Mouse (Mus musculus) midbrain, embryonic 12.5 days (tissue): Measurements from ENCODE around the gene Echdc3. TPM values are rescaled to one million over a fixed set of nuclear protein-coding genes. Genes with fewer than 3 reads are reported as not detected.

Experiments
- ATAC-seq: fragments of 200-750 bp; cut with Nextera tagmentation; 2 replicates; pipeline ENCODE4 v1.8.0; 2017; ENCODE audit warnings: low read depth, moderate TSS enrichment, moderate library complexity; ENCODE audit not compliant: low FRiP score
- H3K27ac ChIP-seq: fragments of 300-500 bp; sonication (generic); replicated peaks from 2 replicates; pipeline ENCODE4 v1.5.1; 2016; ENCODE audit warnings: mild to moderate bottlenecking
- H3K27me3 ChIP-seq: fragments of 300-500 bp; sonication (generic); 2 replicates; pipeline ENCODE4 v1.6.1; 2016; ENCODE audit warnings: mild to moderate bottlenecking
- H3K36me3 ChIP-seq: fragments of 300-500 bp; sonication (generic); 2 replicates; pipeline ENCODE4 v1.6.1; 2016
- H3K4me1 ChIP-seq: fragments of 300-500 bp; sonication (generic); 2 replicates; pipeline ENCODE4 v1.6.1; 2016
- H3K4me2 ChIP-seq: fragments of 300-500 bp; sonication (generic); replicated peaks from 2 replicates; pipeline ENCODE4 v1.6.1; 2016; ENCODE audit warnings: mild to moderate bottlenecking, moderate library complexity
- H3K4me3 ChIP-seq: fragments of 300-500 bp; sonication (generic); 2 replicates; pipeline ENCODE4 v1.5.1; 2016; ENCODE audit warnings: mild to moderate bottlenecking
- H3K9ac ChIP-seq: fragments of 300-500 bp; sonication (generic); replicated peaks from 2 replicates; pipeline ENCODE4 v1.6.1; 2016; ENCODE audit warnings: mild to moderate bottlenecking, moderate library complexity
- H3K9me3 ChIP-seq: fragments of 300-500 bp; sonication (generic); 2 replicates; pipeline ENCODE4 v1.6.1; 2016; ENCODE audit warnings: mild to moderate bottlenecking
- WGBS: fragments of 180-500 bp; shearing (Covaris S2); methylation state at CpG from one replicate; pipeline ENCODE4 v1.1.7; 2016; 5-methylcytosine and 5-hydroxymethylcytosine counted together
- polyA plus RNA-seq: library from polyadenylated mRNA; unstranded; fragments of >200 nt; fragmentation: Nextera tagmentation; extraction: Ambion mirVana; gene quantifications from 2 replicates; pipeline ENCODE4 v1.2.1, GENCODE M21; 2016

Gene Echdc3
- polyA plus RNA-seq, 1 experiment from 2014 or later: 2.7 TPM

DNA sequence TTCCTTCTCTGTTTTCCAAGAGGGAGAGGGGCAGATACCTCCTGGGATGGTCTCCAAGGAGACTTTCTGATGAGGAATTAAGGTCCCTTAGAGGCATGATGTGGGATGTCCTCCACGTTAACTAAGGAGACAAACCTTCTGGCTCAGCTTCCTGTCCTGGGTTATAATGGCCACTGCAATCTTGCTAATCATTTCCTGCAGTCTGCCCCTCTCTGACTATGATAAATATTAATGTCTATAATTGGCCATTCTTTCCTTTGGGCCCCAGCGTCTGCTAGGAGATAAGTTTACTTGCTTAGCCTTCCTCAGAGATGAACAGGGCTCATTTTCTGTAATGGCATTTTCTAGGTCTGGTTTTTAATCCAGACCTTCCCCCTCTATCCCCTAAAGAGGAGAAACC lies 53.1 kb downstream of the Echdc3 start:
- 51% methylated on average over 2 of the region's 2 CpGs for WGBS
- Histone ChIP-seq H3K4me2 (no peak overlapping the region), H3K27me3 (no peaks in the 10 kb centered on the region), H3K9me3 (no peaks in the 10 kb centered on the region), H3K27ac (no peak overlapping the region), H3K9ac (no peak overlapping the region), H3K4me3 (no peak overlapping the region), H3K4me1 (no peaks in the 10 kb centered on the region), H3K36me3 (no peaks in the 10 kb centered on the region)
- no peak for ATAC-seq

DNA sequence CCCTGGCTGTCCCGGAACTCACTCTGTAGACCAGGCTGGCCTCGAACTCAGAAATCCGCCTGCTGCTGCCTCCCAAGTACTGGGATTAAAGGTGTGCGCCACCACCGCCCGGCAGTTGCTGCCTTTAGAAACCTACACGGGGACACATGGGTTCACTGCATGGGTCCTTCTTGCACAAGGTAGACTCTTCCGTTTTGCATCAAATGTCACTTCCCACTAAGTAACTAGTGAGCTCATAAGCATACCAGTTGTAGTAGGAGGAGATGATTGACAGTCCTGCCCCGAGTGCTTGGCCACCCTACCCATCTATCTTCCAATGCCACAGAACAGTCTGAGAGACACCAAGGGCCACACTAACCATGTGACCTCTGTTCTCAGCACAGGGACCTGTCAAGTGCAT lies 53.6 kb downstream of the Echdc3 start:
- ATAC-seq: no peak
- H3K36me3 ChIP-seq: no peaks in the 10 kb centered on the region
- H3K9me3 ChIP-seq: no peaks in the 10 kb centered on the region
- no peak overlapping the region for H3K4me3 ChIP-seq
- 89% methylated on average over 9 of the region's 9 CpGs for WGBS
- H3K27me3 ChIP-seq: no peaks in the 10 kb centered on the region
- no peak overlapping the region for H3K27ac ChIP-seq
- no peak overlapping the region for H3K9ac ChIP-seq
- no peaks in the 10 kb centered on the region for H3K4me1 ChIP-seq
- no peak overlapping the region for H3K4me2 ChIP-seq

DNA sequence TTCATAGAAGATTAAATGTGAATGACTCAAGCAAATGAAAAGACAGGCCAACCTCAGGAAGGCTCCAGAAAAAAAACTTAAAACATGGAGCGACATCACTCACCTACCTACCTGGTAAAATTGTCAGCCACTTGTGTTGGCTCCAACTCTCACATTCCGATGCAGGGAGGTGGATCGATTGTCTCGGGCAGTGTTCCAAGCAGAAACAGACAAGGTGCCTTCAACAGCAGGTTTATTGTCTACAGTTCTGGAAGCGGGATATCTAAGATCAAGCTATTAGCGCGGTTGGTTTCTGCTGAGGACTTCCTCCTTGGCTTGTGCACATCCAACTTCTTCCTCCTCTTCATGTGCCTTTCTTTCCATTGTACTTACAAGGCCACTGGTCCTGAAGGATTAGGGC lies 55.2 kb downstream of the Echdc3 start:
- Histone ChIP-seq H3K4me1 (no peaks in the 10 kb centered on the region), H3K27ac (no peak overlapping the region), H3K9me3 (no peaks in the 10 kb centered on the region), H3K36me3 (no peaks in the 10 kb centered on the region), H3K4me3 (no peak overlapping the region), H3K27me3 (no peaks in the 10 kb centered on the region), H3K4me2 (no peak overlapping the region), H3K9ac (no peak overlapping the region)
- no peak for ATAC-seq
- WGBS: 95% methylated on average over 7 of the region's 7 CpGs

DNA sequence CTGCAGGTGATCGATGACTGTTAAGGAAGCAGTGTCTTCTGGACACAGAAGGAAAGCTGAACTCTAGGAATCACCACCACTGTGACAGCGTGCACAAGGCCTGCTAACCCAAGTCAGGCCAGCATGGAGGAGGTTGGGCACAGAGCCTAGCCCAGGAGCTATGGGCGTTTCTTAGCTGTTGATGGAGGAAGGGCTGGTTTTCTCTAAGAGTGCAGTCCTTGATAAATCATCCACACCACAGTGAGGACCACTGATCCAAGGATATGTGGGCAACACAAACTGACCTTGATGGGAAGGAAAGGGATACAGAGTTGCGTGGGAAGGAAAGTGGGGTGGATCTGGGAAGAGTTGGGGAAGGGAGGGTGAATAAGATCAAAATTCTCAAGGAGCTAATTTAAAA lies 55.6 kb downstream of the Echdc3 start:
- WGBS: 87% methylated on average over 4 of the region's 4 CpGs
- H3K36me3 ChIP-seq: no peaks in the 10 kb centered on the region
- H3K4me2 ChIP-seq: no peak overlapping the region
- H3K4me1 ChIP-seq: no peaks in the 10 kb centered on the region
- H3K9ac ChIP-seq: no peak overlapping the region
- H3K27me3 ChIP-seq: no peaks in the 10 kb centered on the region
- no peak overlapping the region for H3K27ac ChIP-seq
- H3K9me3 ChIP-seq: no peaks in the 10 kb centered on the region
- no peak for ATAC-seq
- no peak overlapping the region for H3K4me3 ChIP-seq

DNA sequence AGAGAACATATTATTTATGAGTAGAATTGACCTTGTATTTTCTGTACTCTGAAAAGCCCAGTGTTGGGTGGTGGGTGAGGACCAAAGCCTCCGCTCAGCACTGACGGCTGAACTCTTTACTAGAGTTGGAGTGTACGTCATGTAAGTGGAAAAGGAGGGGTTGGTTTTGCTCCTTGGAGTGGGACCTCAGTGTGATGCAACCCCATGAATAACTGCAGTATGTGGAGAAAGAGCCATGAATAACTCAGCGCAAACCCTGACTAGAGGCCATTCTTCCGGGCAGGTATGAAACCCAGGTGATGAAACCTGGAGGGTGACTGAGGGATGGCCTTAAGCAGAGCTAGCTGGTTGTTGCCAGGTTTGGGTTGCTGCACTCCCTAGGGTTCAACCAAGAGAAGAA lies 63.0 kb downstream of the Echdc3 start:
- no peaks in the 10 kb centered on the region for H3K27me3 ChIP-seq
- H3K9me3 ChIP-seq: no peaks in the 10 kb centered on the region
- H3K4me1 ChIP-seq: no peaks in the 10 kb centered on the region
- no peak for ATAC-seq
- no peak overlapping the region for H3K27ac ChIP-seq
- H3K9ac ChIP-seq: no peak overlapping the region
- no peak overlapping the region for H3K4me3 ChIP-seq
- 95% methylated on average over 5 of the region's 5 CpGs for WGBS
- H3K4me2 ChIP-seq: no peak overlapping the region
- no peaks in the 10 kb centered on the region for H3K36me3 ChIP-seq

DNA sequence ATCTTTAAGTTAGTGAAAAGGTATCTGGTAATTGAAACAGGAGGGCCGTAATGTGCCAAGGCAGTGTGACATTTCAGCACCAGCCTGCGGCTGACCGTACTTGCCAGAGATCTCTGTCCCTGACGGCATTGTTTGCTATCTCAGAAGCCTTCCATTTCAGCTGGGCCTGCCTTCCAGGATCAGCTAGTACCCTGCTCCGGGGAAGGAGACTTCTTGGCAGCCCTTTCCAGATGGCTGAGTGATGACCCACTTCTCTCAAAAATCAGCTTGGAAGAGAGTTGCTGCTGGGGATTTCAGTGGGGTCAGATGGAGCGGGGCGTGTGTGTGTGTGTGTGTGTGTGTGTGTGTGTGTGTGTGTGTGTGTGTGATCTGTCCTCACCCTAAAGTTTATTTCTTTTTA lies 65.9 kb downstream of the Echdc3 start:
- Histone ChIP-seq H3K27me3 (no peaks in the 10 kb centered on the region), H3K4me3 (no peak overlapping the region), H3K27ac (no peak overlapping the region), H3K9me3 (no peaks in the 10 kb centered on the region), H3K36me3 (no peaks in the 10 kb centered on the region), H3K4me2 (no peak overlapping the region), H3K4me1 (no peaks in the 10 kb centered on the region), H3K9ac (no peak overlapping the region)
- WGBS: 88% methylated on average over 7 of the region's 7 CpGs
- no peak for ATAC-seq

DNA sequence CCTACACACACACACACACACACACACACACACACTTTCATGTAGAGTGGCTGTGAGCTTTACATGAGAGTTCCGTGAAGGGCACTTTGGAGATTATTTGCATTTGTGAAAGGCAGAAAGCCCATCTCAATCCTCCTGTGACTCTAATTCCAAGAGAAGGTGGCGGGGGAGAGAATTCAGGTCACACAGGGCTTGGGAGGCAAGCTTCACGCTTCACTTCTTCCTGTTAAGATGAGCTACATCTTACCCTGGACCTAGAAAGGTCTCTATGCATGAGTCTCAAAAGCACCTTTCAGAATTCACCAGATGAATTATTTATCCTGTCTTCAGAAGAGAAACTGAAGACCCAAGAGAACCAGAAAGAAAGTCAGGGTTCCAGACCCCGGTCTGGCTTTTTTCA lies 66.6 kb downstream of the Echdc3 start:
- H3K9ac ChIP-seq: no peak overlapping the region
- H3K36me3 ChIP-seq: no peaks in the 10 kb centered on the region
- H3K4me1 ChIP-seq: no peaks in the 10 kb centered on the region
- no peak overlapping the region for H3K27ac ChIP-seq
- H3K4me2 ChIP-seq: no peak overlapping the region
- H3K27me3 ChIP-seq: no peaks in the 10 kb centered on the region
- H3K9me3 ChIP-seq: no peaks in the 10 kb centered on the region
- no peak for ATAC-seq
- 70% methylated on average over 4 of the region's 4 CpGs for WGBS
- H3K4me3 ChIP-seq: no peak overlapping the region

DNA sequence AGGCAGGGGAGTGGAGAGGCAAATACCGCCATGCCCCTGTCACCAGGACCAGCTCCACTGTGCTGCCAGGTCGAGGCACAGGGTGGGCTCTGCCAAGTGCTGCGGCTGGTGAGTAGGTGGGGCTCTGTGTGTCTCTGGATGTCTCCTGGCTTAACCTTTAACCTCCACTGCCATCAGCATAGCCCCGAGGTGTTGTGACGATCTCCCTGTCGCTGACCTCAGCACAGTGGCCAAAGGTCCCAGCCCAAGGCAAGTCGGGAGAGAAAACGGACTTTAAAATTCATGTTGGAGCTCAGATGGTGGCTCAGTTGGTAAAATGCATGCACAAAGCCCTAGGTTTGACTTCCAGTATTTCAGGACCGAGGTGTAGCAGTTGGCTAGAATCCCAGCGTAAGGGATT lies 67.2 kb downstream of the Echdc3 start:
- H3K27ac ChIP-seq: no peak overlapping the region
- no peaks in the 10 kb centered on the region for H3K4me1 ChIP-seq
- no peaks in the 10 kb centered on the region for H3K9me3 ChIP-seq
- no peaks in the 10 kb centered on the region for H3K36me3 ChIP-seq
- ATAC-seq: no peak
- no peak overlapping the region for H3K9ac ChIP-seq
- no peaks in the 10 kb centered on the region for H3K27me3 ChIP-seq
- H3K4me3 ChIP-seq: no peak overlapping the region
- H3K4me2 ChIP-seq: no peak overlapping the region
- 76% methylated on average over 10 of the region's 10 CpGs for WGBS

DNA sequence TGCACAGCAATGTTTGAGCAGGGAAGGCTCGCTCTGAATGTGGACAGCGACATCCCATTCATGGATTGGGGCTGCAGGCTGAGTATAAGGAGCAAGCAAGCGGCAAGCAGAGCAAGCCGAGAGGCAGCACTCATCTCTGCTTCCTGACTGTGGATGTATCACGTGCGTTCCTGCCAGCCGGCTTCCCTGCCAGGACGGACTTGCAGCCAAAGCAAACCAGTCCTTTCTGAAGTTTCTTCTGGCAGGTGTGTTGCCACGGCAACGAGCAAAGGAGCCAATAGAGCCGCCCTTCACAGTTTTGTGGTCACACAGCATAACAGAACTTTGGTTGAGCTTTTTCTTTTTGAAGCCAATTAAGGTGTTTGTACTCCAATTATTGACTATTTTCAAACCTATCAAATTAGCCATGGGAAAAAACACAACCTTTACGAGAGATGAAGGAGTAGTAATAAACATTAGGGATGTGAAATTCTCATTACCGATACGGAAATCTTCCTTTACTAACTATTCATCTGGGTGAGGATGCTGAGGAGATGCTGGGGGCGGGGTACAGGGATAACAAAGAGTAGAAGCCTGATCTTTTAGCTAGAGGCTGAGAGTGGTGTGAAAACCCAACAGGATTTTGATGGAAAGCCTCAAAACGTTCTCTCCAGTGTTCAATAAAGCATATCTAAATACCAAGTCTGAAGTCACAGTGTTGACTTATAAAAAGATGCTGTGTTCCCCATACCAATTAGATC lies 69.7 kb downstream of the Echdc3 start:
- 76% methylated on average over 16 of the region's 16 CpGs for WGBS
- Histone ChIP-seq H3K4me2 (no peak overlapping the region), H3K27me3 (no peaks in the 10 kb centered on the region), H3K4me1 (no peaks in the 10 kb centered on the region), H3K36me3 (no peaks in the 10 kb centered on the region), H3K27ac (no peak overlapping the region), H3K9me3 (no peaks in the 10 kb centered on the region), H3K4me3 (no peak overlapping the region), H3K9ac (no peak overlapping the region)
- no peak for ATAC-seq

DNA sequence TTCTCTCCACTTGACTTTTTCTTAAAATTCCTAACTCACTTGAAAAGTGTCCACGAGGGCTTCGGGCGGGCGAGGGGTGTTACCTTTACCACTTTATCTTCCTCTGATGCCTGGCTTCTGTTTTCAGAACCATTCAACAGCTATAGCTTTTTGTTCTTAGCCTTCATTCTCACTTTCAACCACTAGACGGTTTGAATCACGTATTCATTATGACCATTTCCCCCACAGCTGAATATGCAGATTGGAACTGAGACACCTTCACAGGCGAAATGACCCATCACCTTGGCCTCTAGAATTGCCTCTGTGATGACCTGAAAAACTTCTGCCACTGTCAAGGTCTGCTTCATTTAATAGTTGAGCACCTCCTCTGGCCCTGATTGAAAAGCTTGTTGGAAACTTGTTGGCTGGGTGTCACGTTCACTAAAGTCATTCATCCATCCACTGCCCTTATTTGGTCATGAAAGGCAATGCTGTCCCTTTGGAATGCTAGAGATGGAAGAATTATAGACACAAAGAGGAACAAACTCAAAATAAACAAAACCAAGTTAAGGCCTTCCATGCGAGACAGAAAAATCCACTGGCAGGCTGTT lies 72.2 kb downstream of the Echdc3 start:
- Histone ChIP-seq H3K4me3 (no peak overlapping the region), H3K9ac (no peak overlapping the region), H3K27me3 (no peaks in the 10 kb centered on the region), H3K36me3 (no peaks in the 10 kb centered on the region), H3K4me1 (no peaks in the 10 kb centered on the region), H3K9me3 (no peaks in the 10 kb centered on the region), H3K4me2 (no peak overlapping the region), H3K27ac (no peak overlapping the region)
- no peak for ATAC-seq
- WGBS: 90% methylated on average over 9 of the region's 9 CpGs

Other genes with a start within 250 kb of the Echdc3 start
- 3.5 and 4.0 TPM in 2 replicates for gene Proser2, start 82.8 kb downstream of the Echdc3 start, polyA plus RNA-seq
- 19.0 and 21.8 TPM in 2 replicates for gene Usp6nl, start 109.6 kb upstream of the Echdc3 start, polyA plus RNA-seq